Mouse (Mus musculus): ENCODE results near the gene Fam131c.

Fam131c gene

GRCm38 (mm10) chr4:141367997-141368791 is at the start of gene Fam131c:
Gene Fam131c (plus strand): TSS chr4:141368220.
- peak; percentile 49 for DNase-seq (ENCODE audit: low read depth, low spot score)

GRCm38 (mm10) chr4:141322526-141322925 is 45.5 kb upstream of the Fam131c start:
- DNase-seq (ENCODE audit: low read depth, low spot score), result peak; percentile 85

GRCm38 (mm10) chr4:141324771-141325191 is 43.2 kb upstream of the Fam131c start:
- DNase-seq (ENCODE audit: low read depth, low spot score), result no peak

GRCm38 (mm10) chr4:141325636-141326035 is 42.4 kb upstream of the Fam131c start:
- DNase-seq (ENCODE audit: low read depth, low spot score), result no peak

- no peak for DNase-seq (ENCODE audit: low read depth, low spot score)
Observed at GRCm38 (mm10) chr4:141327075-141327474, 40.9 kb upstream of the Fam131c start.

- peak; percentile 73 for DNase-seq (ENCODE audit: low read depth, low spot score)
Observed at GRCm38 (mm10) chr4:141328742-141329141, 39.3 kb upstream of the Fam131c start.

GRCm38 (mm10) chr4:141329968-141330367 is 38.1 kb upstream of the Fam131c start:
- DNase-seq (ENCODE audit: low read depth, low spot score), result no peak

- DNase-seq (ENCODE audit: low read depth, low spot score), result no peak
Observed at GRCm38 (mm10) chr4:141331446-141331845, 36.6 kb upstream of the Fam131c start.

GRCm38 (mm10) chr4:141332258-141332657 is 35.8 kb upstream of the Fam131c start:
- DNase-seq (ENCODE audit: low read depth, low spot score), result no peak

GRCm38 (mm10) chr4:141334695-141335094 is 33.3 kb upstream of the Fam131c start:
- DNase-seq (ENCODE audit: low read depth, low spot score), result no peak

GRCm38 (mm10) chr4:141335263-141335796 is 32.7 kb upstream of the Fam131c start:
- no peak for DNase-seq (ENCODE audit: low read depth, low spot score)

- DNase-seq (ENCODE audit: low read depth, low spot score), result no peak
Observed at GRCm38 (mm10) chr4:141336196-141336595, 31.8 kb upstream of the Fam131c start.

GRCm38 (mm10) chr4:141337986-141338385 is 30.0 kb upstream of the Fam131c start:
- peak; percentile 91 for DNase-seq (ENCODE audit: low read depth, low spot score)

GRCm38 (mm10) chr4:141338853-141339252 is 29.2 kb upstream of the Fam131c start:
- DNase-seq (ENCODE audit: low read depth, low spot score), result peak; percentile 82

- peak; percentile 74 for DNase-seq (ENCODE audit: low read depth, low spot score)
Observed at GRCm38 (mm10) chr4:141341477-141341876, 26.5 kb upstream of the Fam131c start.

- DNase-seq (ENCODE audit: low read depth, low spot score), result no peak
Observed at GRCm38 (mm10) chr4:141343515-141343914, 24.5 kb upstream of the Fam131c start.

GRCm38 (mm10) chr4:141345219-141345618 is 22.8 kb upstream of the Fam131c start:
- DNase-seq (ENCODE audit: low read depth, low spot score), result peak; percentile 57

- no peak for DNase-seq (ENCODE audit: low read depth, low spot score)
Observed at GRCm38 (mm10) chr4:141347365-141347797, 20.6 kb upstream of the Fam131c start.

- DNase-seq (ENCODE audit: low read depth, low spot score), result no peak
Observed at GRCm38 (mm10) chr4:141348616-141349015, 19.4 kb upstream of the Fam131c start.

GRCm38 (mm10) chr4:141350015-141350414 is 18.0 kb upstream of the Fam131c start:
- no peak for DNase-seq (ENCODE audit: low read depth, low spot score)

GRCm38 (mm10) chr4:141351972-141352371 is 16.0 kb upstream of the Fam131c start:
- no peak for DNase-seq (ENCODE audit: low read depth, low spot score)

- no peak for DNase-seq (ENCODE audit: low read depth, low spot score)
Observed at GRCm38 (mm10) chr4:141352986-141353385, 15.0 kb upstream of the Fam131c start.

GRCm38 (mm10) chr4:141353868-141354267 is 14.2 kb upstream of the Fam131c start:
- DNase-seq (ENCODE audit: low read depth, low spot score), result peak; percentile 79
